Mouse (Mus musculus): ENCODE measurements at regions not wholly inside any gene's neighbourhood (a gene's known extent, or its start where the extent isn't known, plus 50 kb on each side); places are given as distances from the start of the nearest gene placed in this dataset.

DNA sequence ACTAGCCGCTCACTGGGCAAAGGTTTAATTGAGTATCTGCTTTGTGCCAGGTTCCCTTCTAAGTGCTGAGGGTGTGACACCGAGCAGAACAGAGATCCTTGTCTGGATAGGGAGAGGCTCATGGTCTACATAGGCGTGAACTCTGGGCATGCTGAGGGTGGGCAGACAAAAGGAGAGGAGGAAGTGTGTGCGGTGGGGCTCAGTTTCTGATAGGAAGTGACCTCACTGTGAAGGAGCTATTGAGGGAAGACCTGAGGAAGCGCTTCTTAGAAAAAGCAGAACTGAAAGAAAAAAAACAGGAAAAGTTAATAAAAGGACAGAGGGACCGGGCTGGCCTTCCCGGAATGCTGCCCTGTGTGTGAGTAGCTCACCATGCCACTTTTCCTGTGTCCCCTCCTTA, 162.8 kb downstream of the Hibadh start:
- H3K9ac ChIP-seq (ENCODE audit: low read depth, poor library complexity, severe bottlenecking) = no peak overlapping the region
- no peak overlapping the region for H3K27ac ChIP-seq (ENCODE audit: insufficient read depth, low read length)
- no peaks in the 10 kb centered on the region for H3K27me3 ChIP-seq (ENCODE audit: control insufficient read depth, insufficient read depth, low read length, poor library complexity, severe bottlenecking)
- H3K9me3 ChIP-seq (replicated peaks; ENCODE audit: control insufficient read depth, insufficient read depth, low read length, poor library complexity, severe bottlenecking) = no peaks in the 10 kb centered on the region
- H3K4me1 ChIP-seq (ENCODE audit: control insufficient read depth, insufficient read depth, low read length) = no peaks in the 10 kb centered on the region
- H3K4me3 ChIP-seq (ENCODE audit: low read depth, low read length) = no peak overlapping the region
- no peaks in the 10 kb centered on the region for H3K36me3 ChIP-seq (ENCODE audit: control insufficient read depth, insufficient read depth, low read length, poor library complexity, severe bottlenecking)
- TF ChIP-seq CTCF (IDR thresholded peaks at IDR 0.05; ENCODE audit: low read depth, low read length) (no peak), POLR2A (IDR thresholded peaks at IDR 0.05; ENCODE audit: insufficient read depth, low read length) (no peak), EP300 (IDR thresholded peaks at IDR 0.05; ENCODE audit: insufficient read depth, low read depth, low read length) (no peak)

DNA sequence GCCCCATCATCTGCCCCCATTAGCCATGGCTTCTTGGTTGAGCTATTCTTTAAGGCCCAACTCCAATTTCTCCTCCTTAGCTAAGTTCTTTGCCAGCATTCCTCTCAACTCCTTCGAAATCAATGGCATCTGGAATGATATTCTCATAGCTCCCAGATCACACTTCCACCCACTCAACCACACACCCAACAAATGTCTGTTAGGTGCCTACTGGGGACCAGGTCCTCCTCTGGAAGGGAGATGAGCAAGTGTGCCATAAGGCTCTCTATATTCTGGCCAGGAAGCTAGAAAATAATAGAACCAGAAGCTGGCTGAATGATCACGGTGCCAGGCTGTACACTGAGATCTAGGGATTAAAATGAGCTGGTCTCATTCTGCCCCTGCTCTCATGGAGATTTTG, 161.6 kb downstream of the Hibadh start:
- H3K9ac ChIP-seq (ENCODE audit: low read depth, poor library complexity, severe bottlenecking) = no peak overlapping the region
- no peak overlapping the region for H3K4me3 ChIP-seq (ENCODE audit: low read depth, low read length)
- H3K4me1 ChIP-seq (ENCODE audit: control insufficient read depth, insufficient read depth, low read length) = no peaks in the 10 kb centered on the region
- H3K27ac ChIP-seq (ENCODE audit: insufficient read depth, low read length) = no peak overlapping the region
- TF ChIP-seq CTCF (IDR thresholded peaks at IDR 0.05; ENCODE audit: low read depth, low read length) (no peak), POLR2A (IDR thresholded peaks at IDR 0.05; ENCODE audit: insufficient read depth, low read length) (no peak), EP300 (IDR thresholded peaks at IDR 0.05; ENCODE audit: insufficient read depth, low read depth, low read length) (no peak)
- H3K36me3 ChIP-seq (ENCODE audit: control insufficient read depth, insufficient read depth, low read length, poor library complexity, severe bottlenecking) = no peaks in the 10 kb centered on the region
- no peaks in the 10 kb centered on the region for H3K27me3 ChIP-seq (ENCODE audit: control insufficient read depth, insufficient read depth, low read length, poor library complexity, severe bottlenecking)
- no peaks in the 10 kb centered on the region for H3K9me3 ChIP-seq (replicated peaks; ENCODE audit: control insufficient read depth, insufficient read depth, low read length, poor library complexity, severe bottlenecking)

DNA sequence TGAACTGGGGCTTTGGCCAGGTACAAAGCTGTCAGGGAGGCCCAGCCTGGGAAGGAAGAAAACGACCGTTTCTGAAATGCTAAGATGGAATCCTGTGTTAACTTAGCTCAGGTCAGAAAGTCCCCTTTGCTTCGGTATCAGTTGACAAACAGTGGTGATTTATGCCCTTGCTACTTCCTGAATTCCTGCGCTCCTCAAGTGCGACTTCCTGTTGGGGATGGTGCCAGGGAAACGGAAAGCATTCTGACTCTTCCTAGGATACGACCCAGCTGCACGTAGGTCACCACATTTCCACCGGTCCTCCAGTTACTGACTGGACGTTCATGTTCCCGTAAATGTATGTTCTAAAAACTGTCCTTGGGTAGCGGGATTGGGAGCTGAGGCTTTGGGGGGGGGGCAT, 161.0 kb downstream of the Hibadh start:
- Histone ChIP-seq H3K27ac (ENCODE audit: insufficient read depth, low read length) (no peak overlapping the region), H3K4me1 (ENCODE audit: control insufficient read depth, insufficient read depth, low read length) (no peaks in the 10 kb centered on the region), H3K9ac (ENCODE audit: low read depth, poor library complexity, severe bottlenecking) (no peak overlapping the region)

GRCm38 (mm10) chr6:52481975-52482374, 158.2 kb downstream of the Hibadh start:
- no peaks in the 10 kb centered on the region for H3K4me1 ChIP-seq (ENCODE audit: control insufficient read depth, insufficient read depth, low read length)
- no peaks in the 10 kb centered on the region for H3K36me3 ChIP-seq (ENCODE audit: control insufficient read depth, insufficient read depth, low read length, poor library complexity, severe bottlenecking)
- TF ChIP-seq POLR2A (IDR thresholded peaks at IDR 0.05; ENCODE audit: insufficient read depth, low read length) (no peak), CTCF (IDR thresholded peaks at IDR 0.05; ENCODE audit: low read depth, low read length) (no peak), EP300 (IDR thresholded peaks at IDR 0.05; ENCODE audit: insufficient read depth, low read depth, low read length) (no peak)
- H3K9me3 ChIP-seq (replicated peaks; ENCODE audit: control insufficient read depth, insufficient read depth, low read length, poor library complexity, severe bottlenecking) = no peaks in the 10 kb centered on the region
- H3K27me3 ChIP-seq (ENCODE audit: control insufficient read depth, insufficient read depth, low read length, poor library complexity, severe bottlenecking) = no peaks in the 10 kb centered on the region
- no peak overlapping the region for H3K4me3 ChIP-seq (ENCODE audit: low read depth, low read length)
- H3K27ac ChIP-seq (ENCODE audit: insufficient read depth, low read length) = no peak overlapping the region
- H3K9ac ChIP-seq (ENCODE audit: low read depth, poor library complexity, severe bottlenecking) = no peak overlapping the region

More for the DNA sequence above, 161.0 kb downstream of the Hibadh start:
- no peaks in the 10 kb centered on the region for H3K36me3 ChIP-seq (ENCODE audit: control insufficient read depth, insufficient read depth, low read length, poor library complexity, severe bottlenecking)
- TF ChIP-seq CTCF (IDR thresholded peaks at IDR 0.05; ENCODE audit: low read depth, low read length) (no peak), EP300 (IDR thresholded peaks at IDR 0.05; ENCODE audit: insufficient read depth, low read depth, low read length) (no peak), POLR2A (IDR thresholded peaks at IDR 0.05; ENCODE audit: insufficient read depth, low read length) (no peak)
- H3K27me3 ChIP-seq (ENCODE audit: control insufficient read depth, insufficient read depth, low read length, poor library complexity, severe bottlenecking) = no peaks in the 10 kb centered on the region
- no peaks in the 10 kb centered on the region for H3K9me3 ChIP-seq (replicated peaks; ENCODE audit: control insufficient read depth, insufficient read depth, low read length, poor library complexity, severe bottlenecking)
- H3K4me3 ChIP-seq (ENCODE audit: low read depth, low read length) = no peak overlapping the region

DNA sequence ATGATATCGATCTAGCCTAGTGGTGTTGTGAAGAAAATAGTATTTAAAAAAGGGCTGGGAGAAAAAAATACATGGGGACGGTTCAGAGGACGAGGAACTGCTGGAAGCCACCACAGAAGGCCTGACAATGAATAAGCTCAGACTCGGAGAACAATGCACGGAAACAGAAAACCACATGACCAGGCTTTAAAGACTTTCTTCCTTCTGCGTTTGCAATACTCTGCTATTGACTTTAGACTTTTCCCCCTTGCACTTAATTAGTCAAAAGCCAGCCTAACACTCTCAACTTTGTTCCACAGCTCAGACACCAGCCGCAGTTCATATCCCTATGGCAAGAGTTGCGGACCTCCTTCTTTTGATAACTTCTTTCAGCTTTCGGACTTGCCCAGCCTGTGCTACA, 154.0 kb downstream of the Hibadh start:
- TF ChIP-seq CTCF (IDR thresholded peaks at IDR 0.05; ENCODE audit: low read depth, low read length) (no peak), POLR2A (IDR thresholded peaks at IDR 0.05; ENCODE audit: insufficient read depth, low read length) (no peak), EP300 (IDR thresholded peaks at IDR 0.05; ENCODE audit: insufficient read depth, low read depth, low read length) (no peak)
- no peak overlapping the region for H3K9ac ChIP-seq (ENCODE audit: low read depth, poor library complexity, severe bottlenecking)

DNA sequence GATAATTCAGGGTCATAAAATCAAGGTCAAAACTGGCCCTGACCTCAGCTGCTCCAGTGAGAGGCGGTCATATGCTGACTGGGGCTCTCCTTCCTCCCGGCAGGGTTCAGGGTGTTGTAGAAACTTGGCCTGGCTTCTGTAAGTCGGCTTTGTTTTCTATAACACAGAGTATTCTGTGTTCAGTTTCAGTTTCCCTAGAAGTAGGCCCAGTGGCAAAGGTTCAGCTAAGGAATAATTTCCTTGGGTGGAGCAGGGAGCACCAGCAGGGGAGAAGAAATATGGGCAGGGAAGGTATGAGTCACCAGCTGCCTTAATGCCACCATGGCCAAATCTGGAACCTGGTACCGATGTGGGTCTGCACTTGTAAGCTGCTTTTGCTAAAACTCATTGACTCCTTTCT, 153.5 kb downstream of the Hibadh start:
- Histone ChIP-seq H3K4me3 (ENCODE audit: low read depth, low read length) (no peak overlapping the region), H3K9me3 (replicated peaks; ENCODE audit: control insufficient read depth, insufficient read depth, low read length, poor library complexity, severe bottlenecking) (no peaks in the 10 kb centered on the region), H3K27me3 (ENCODE audit: control insufficient read depth, insufficient read depth, low read length, poor library complexity, severe bottlenecking) (no peaks in the 10 kb centered on the region), H3K36me3 (ENCODE audit: control insufficient read depth, insufficient read depth, low read length, poor library complexity, severe bottlenecking) (no peaks in the 10 kb centered on the region), H3K9ac (ENCODE audit: low read depth, poor library complexity, severe bottlenecking) (no peak overlapping the region), H3K27ac (ENCODE audit: insufficient read depth, low read length) (no peak overlapping the region), H3K4me1 (ENCODE audit: control insufficient read depth, insufficient read depth, low read length) (no peaks in the 10 kb centered on the region)
- TF ChIP-seq EP300 (IDR thresholded peaks at IDR 0.05; ENCODE audit: insufficient read depth, low read depth, low read length) = no peak
- TF ChIP-seq POLR2A (IDR thresholded peaks at IDR 0.05; ENCODE audit: insufficient read depth, low read length) = no peak
- TF ChIP-seq CTCF (IDR thresholded peaks at IDR 0.05; ENCODE audit: low read depth, low read length) = no peak

More for the DNA sequence above, 154.0 kb downstream of the Hibadh start:
- no peak overlapping the region for H3K4me3 ChIP-seq (ENCODE audit: low read depth, low read length)
- no peak overlapping the region for H3K27ac ChIP-seq (ENCODE audit: insufficient read depth, low read length)
- no peaks in the 10 kb centered on the region for H3K4me1 ChIP-seq (ENCODE audit: control insufficient read depth, insufficient read depth, low read length)
- no peaks in the 10 kb centered on the region for H3K27me3 ChIP-seq (ENCODE audit: control insufficient read depth, insufficient read depth, low read length, poor library complexity, severe bottlenecking)
- no peaks in the 10 kb centered on the region for H3K9me3 ChIP-seq (replicated peaks; ENCODE audit: control insufficient read depth, insufficient read depth, low read length, poor library complexity, severe bottlenecking)
- H3K36me3 ChIP-seq (ENCODE audit: control insufficient read depth, insufficient read depth, low read length, poor library complexity, severe bottlenecking) = no peaks in the 10 kb centered on the region
